Mouse (Mus musculus) monocyte, adult 5-6 weeks (primary cell): ENCODE results near the gene Fancd2. TPM values are rescaled to one million over a fixed set of nuclear protein-coding genes. Genes with fewer than 3 reads are reported as not detected.
A peak's percentile ranks its signal among the peaks of the same experiment; 100 is the strongest.

ENCODE experiments used
- ATAC-seq: fragments of 153-309, 156-312 bp; replicated peaks from 2 replicates; pipeline ENCODE4 v1.8.0; 2017; ENCODE audit warnings: mild to moderate bottlenecking; ENCODE audit not compliant: low TSS enrichment, insufficient number of reproducible peaks, severe bottlenecking, poor library complexity, low FRiP score
- total RNA-seq: library from RNA; stranded (forward); fragments of 200-1000, 200-491, 200-594 nt; gene quantifications from 3 replicates; pipeline ENCODE4 v1.2.3, GENCODE M21; 2017

The Fancd2 gene
- total RNA-seq = 0.29 to 1.8 TPM (median 1.7 TPM) in 3 replicates

DNA sequence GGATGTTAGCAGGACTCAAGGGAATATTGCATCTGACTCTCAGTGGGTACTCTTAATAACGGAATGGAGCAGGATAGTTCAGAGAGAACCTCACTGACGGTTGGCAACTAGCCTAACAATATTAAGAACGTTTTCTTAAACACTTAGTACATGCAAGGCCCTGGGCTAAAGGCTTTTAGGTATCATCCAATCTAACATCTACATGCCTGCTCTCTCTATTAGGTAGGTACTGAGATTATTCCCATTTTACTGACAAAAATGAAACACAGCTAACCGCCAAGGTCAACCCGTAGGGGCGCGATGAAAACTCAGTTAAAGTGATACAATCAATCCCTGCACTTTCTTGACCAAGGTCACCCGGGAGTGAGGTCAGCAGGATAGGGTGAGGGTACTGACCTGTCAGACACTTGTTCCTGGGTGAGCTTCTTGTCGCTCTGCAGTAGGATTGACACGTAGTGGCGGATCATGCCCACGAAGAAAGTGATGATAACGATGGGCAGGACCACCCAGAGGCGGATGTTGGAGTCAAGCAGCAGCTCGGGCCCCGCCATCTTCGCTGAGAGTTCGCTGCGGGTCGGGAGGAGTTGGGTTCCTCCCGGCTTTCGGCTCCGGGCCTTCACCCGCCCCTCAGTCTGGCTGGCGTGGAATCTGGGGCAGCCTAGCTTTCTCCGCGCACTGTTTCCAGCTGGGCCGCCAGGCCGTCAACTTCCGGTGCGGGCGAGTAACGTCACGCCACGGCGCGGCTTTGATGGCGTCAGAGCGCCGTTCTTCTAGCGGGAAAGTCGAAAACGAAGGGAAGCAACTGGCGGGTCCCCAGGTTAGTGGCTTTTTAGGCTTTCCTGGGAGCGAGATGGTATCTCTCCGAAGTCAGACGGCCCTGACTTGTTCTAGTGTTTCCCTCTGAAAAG, at the start of gene Fancd2, which contains the start of gene Emc3:
TSS of gene Fancd2 (plus strand) at position 751 of the 908 bp plus-strand sequence.
TSS of gene Emc3 (minus strand) at position 721 of the 908 bp plus-strand sequence.
- peak; percentile 91 for ATAC-seq

DNA sequence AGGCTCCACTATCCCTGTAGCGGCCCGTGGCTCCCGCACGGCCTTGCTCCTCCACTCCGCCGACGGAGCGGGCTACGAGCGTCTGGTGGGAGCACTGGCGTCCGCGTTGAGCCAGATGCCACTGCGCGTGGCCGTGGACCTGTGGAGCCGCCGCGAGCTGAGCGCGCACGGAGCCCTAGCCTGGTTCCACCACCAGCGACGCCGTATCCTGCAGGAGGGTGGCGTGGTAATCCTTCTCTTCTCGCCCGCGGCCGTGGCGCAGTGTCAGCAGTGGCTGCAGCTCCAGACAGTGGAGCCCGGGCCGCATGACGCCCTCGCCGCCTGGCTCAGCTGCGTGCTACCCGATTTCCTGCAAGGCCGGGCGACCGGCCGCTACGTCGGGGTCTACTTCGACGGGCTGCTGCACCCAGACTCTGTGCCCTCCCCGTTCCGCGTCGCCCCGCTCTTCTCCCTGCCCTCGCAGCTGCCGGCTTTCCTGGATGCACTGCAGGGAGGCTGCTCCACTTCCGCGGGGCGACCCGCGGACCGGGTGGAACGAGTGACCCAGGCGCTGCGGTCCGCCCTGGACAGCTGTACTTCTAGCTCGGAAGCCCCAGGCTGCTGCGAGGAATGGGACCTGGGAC, 48.9 kb upstream of the Fancd2 start:
- ATAC-seq = peak; percentile 12; the same call in 1 of the 2 replicates

DNA sequence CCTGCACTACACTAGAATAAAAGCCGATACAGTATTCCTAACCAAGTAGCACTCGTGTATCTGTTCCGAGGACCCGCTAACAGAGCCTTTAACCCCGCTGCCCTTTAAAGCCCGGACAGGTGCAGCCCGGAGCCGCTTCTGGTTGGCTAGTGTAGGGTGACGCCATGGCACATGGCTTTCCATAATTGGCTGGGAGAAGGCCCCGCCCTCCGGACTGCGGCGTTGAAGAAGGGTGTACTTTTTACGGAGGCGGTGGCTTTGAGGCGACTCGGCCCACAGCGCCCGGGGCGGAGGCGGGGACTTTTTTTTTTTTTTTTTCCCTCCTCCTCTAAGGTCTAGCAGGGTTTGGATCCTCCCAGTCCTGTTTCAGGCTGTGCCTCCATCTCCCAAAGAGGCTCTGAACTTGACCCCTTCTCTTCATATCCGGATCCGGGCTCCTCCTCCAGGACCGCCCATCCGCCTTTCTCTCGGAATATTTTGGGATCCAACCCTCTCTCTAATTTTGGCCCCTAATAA, 48.3 kb upstream of the Fancd2 start, which contains the start of gene Creld1:
TSS of gene Creld1 (plus strand) at position 198 of the 516 bp plus-strand sequence.
- ATAC-seq = peak; percentile 95

DNA sequence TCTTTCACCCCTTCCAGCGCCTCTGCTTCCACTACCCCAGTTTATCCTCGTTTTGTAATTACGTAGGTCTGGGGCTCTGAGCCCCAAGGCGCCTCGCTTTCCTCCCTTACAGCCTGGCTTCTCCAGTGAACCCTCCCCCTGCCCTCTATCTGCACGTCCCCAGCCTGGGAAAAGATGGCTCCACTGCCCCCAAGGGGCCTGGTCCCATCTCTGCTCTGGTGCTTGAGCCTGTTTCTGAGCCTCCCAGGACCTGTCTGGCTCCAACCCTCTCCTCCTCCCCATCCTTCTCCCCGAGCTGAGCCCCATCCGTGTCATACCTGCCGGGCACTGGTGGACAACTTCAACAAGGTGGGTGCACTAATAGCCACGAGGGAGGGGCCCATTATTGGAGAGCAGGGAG, 47.8 kb upstream of the Fancd2 start:
- no peak for ATAC-seq

DNA sequence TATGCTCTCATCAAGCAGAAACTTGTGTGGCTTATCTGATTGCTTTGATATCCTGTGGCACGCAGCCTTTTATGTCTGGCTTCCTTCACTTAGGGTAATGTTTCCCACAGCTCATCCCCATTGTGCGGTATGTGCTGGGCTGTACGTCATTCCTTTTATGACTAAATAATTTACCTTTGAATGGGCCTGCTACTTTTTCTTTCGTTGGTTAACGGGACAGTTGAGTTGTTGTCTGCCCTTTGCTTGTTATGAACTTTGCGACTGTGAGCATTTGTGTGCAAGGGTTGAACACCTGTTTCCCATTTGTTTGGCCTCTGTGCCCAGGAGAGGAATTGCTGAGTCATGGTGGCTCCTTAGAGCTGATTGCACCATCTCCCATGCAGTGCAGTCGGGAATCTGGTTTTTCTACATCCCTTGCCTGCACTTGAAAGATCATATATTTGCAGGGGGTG, 44.3 kb upstream of the Fancd2 start:
- no peak for ATAC-seq

DNA sequence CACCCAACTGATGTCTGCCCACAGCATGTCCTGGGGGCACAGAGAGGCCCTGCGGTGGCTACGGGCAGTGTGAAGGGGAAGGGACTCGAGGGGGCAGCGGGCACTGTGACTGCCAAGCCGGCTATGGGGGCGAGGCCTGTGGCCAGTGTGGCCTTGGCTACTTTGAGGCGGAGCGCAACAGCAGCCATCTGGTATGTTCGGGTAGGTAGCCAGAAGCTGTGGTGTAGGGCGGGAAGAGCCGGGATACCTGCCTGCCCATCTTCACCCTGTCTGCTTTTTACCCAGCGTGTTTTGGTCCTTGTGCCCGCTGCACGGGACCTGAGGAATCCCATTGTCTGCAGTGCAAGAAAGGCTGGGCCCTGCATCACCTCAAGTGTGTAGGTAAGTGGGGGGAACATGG, 42.1 kb upstream of the Fancd2 start:
- ATAC-seq = no peak

DNA sequence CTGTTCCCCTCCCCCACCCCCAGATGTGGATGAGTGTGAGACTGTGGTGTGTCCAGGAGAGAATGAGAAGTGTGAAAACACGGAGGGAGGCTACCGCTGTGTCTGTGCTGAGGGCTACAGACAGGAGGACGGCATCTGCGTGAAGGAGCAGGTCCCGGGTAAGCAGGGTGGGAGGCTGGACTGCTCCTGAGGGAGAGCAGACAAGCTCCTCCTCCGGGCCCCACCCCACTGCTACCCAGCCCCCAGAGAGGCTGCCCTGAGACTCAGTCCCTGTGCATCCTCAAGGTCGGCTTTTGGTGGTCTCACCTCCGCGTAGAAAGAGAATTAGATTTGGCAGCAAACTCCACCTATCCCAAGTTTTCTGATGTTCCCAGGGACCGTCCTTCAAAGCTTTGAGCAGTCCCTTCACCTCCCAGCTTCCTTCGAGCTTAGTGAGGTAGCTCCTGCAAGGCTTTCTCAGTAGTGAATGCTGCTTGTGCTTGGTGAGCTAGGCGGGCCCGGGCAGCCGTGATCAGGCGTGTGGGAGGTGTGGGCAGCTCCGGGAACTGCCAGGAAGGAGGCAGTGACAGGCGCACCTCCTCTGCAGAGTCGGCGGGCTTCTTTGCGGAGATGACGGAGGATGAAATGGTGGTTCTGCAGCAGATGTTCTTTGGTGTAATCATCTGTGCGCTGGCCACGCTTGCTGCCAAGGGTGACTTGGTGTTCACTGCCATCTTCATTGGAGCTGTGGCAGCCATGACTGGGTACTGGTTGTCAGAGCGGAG, 39.2 kb upstream of the Fancd2 start:
- no peak for ATAC-seq

DNA sequence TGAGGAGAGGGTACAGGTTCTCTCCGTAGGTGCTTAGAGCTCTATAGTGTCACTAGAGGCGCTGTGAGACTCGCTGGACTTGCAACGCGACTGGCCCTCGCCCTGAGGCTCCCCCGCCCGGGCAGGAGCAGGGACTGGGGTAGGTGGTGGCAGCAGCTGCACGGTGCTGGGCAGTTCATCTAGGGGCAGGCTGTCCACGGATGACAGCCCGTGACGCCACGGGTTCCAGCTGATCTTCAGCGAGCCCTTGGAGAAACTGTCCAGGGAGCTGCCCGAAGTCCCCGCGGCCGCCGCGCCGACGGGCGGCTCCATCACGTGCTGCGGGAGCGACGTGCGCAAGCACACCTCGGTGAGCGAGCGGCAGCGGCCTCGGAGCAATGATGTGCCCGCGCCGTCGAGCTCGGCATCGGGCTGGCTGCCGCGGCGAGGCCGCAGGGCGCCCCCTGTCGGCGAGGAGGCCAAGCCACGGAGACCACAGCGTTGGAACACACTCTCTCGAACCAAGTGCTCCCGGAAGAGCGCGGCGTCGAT, 37.2 kb upstream of the Fancd2 start:
- peak; percentile 75 for ATAC-seq

DNA sequence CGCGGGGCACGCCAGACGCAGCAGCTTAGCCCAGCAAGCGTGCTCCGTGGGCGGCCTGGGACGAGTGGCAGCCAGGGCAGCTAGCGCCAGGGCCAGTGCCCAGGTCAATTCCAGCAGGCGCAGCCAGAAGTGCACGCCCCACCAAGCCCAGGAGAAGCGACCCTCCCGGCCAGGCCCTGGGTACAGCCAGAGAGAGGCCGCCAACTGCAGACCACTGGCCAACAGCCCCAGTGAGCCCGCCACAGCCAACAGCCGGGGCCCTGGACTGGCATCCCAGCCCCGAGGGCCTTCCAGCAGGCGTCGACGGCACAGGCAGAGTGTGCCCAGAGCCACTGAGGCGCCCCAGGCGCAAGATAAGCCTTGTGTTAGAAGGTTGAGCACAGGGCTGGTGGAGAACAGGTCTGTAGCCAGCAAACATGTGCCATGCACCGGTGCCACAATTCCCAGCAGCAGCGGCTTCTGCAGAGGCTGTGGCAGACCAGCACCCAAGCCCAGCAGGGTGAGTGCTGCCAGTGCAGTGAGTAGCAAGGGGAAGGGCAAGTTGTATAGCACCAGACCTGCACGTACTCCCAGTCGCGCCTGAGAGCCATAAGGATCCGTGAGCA, 36.3 kb upstream of the Fancd2 start:
- no peak for ATAC-seq

DNA sequence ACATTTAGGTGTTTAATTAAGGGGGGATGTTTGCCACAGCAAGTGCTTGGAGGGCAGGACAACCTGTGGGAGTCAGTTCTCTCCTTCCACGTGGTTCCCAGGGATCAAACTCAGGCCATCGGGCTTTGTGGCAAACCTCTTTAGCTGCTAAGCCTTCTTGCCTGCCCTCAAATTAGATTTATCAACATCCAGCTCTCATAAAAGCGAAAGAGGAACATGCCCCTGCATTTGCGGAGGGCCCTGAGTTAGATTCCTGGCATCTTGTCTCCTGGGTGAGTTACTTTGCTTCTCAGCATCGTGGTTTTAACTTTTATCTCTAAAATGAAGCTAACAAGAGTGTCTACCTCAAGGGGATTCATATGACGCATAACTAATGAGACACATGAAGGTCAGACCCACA, 32.1 kb upstream of the Fancd2 start:
- no peak for ATAC-seq

DNA sequence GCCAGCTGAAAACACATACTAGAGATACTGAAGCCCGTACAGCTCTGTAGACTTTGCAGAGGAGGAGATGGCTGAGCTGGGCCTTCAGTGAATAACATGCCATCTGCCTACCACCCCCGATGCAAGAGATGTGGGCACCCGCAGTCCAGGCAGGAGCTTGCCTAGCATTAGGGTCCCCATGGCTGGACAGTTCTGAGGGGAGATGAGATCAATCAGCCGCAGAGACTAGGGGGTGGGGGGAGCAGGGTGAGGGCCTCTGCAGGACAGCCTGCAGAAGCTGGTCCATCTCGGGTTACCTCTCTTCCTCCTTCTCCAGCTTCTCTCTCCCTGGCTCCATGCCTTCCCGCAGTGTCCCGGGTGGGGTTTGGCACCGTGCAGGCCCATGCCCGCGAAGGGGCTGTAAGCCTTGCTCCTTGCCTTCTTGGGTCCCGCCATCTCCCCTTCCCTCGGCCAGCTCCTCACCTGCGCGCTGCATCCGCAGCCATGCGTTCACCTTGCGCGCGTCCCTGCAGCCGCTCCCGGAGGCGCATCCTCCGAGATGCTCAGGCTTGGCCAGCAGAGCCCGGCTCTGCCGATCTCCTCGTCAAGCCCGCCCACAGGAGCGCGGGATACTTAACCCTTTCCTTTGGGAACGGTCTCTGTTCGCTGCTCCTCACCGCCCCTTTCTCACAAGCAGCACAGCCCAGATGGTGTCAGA, 29.9 kb upstream of the Fancd2 start, which contains the start of gene Prrt3:
TSS of gene Prrt3 (minus strand) at position 544 of the 697 bp plus-strand sequence.
- no peak for ATAC-seq

DNA sequence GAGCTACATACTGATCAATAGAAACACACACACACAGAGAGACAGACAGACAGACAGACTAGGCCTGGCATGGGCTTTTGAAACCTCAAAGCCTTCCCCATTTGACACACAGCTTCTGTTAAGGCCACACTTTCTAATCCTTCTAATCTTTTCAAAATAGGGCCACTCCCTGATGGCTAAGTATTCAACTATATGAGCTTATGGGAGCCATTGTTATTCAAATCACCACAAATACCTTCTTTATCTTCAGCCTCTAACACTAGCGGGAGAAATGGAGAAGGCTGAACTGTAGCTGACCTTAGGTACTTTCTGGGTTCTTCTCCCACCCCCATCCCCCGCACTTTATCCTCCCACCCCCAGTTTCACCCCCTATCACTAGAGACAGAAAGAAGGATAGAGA, 28.7 kb upstream of the Fancd2 start:
- ATAC-seq = no peak

DNA sequence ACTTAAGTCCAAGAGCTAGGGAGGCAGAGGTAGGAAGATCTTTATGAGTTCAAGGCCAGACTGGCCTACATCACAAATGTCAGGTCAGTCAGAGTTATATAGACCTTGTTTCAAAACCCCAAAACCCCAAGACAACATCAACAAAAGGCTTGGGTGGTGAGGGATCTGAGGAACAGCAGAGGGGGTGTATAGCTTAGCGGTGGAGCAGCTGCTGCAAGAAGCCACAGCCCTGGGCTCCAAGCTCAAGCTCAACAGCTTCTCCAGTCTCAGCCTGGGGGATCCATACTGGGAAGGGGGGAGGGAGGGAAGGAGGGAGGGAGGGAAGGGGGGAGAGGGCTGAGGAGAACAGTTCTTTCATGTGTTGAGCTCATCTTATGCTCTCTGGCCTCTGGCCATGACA, 25.8 kb upstream of the Fancd2 start:
- no peak for ATAC-seq

DNA sequence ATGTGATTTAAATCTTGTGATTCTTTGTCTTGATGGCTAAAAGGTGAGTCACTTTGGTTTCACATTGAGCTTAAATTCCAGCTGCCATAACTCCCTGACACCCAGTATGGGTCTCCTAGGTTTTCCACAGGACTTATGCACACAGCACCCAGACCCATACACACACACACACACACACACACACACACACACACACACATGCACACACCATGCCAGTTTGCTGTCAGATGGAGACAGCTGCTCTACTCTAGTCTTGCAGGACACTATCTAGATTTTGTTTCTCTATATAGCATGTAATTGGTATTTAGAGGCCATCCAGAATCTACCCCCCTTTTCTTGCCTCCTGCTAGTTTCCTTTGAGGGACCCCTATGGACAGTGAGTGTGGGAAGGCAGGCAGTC, 24.4 kb upstream of the Fancd2 start:
- no peak for ATAC-seq

DNA sequence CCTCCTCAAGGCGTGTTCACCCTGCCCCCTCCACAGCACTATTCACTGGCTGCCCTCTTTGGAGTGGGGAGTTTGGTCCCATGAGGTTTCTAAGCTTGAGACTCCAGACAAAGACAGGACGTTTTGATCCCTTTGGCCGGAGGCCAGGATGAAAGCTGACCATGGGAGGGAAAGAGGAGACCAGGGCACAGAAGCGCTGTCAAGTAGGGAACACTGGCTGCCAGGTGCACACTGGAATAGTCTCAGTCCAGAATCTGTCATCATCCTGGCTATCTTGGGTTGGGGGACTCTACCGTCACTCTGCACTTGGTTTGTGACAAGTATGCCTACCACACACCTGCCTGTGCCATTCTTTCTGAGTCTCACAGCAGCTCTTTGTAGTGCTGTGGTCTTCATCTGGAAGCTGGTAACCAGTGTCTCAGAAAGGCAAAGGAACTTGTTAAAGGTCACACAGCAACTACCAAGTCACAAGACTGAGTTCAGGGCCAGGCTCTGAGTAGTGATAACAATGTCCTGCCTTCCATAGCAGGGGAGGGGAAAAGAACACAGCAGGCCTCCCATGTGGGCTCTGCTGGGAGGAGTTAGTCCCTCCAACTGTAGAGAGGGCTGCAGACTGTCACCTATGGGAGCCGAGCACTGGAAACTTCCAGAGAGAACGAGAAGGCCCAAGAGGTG, 23.1 kb upstream of the Fancd2 start:
- ATAC-seq = no peak

DNA sequence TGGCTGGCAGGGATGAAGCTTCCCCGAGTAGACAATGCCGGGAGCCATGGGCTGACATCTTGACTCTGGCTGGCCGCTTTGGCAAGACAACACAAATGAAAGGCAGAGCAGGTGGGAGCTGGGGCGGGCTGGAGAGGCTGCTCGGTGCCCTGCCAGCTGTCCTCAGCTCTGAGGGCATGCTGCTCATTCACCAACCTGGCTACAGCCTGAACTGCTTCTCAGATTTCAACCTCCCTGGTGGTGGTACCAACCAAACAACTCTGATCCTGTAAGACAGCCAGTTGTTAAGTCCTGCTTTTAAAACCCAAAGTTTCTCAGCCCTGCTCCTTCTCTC, 22.6 kb upstream of the Fancd2 start:
- ATAC-seq = no peak

DNA sequence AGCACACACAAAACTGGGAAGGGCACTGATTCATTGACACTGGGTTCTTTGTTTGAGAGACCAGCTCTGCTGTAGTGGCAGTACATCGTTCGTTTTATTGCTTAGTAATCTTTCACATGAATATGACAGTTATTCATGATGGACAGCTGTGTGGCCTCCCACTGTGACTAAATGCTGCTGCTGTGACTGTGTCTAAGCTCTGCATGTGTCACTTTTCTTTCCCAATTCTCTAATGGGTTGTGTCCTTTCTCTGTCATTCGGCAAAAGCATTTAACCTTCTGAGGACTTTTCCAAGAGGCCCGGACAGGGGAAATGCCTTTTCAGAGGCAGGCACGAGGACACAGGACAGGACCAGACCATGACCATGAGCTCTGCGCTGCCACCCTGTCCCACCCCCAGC, 17.5 kb upstream of the Fancd2 start:
- no peak for ATAC-seq
